Mouse (Mus musculus) brown adipose tissue, adult 24 weeks (tissue): Measurements from ENCODE around the gene Acvr2a. TPM values are rescaled to one million over a fixed set of nuclear protein-coding genes. Genes with fewer than 3 reads are reported as not detected.
"Not testable (repeated sequence)": the region's sequence is repeated elsewhere in the genome, so short reads cannot be mapped to it uniquely, and the experiment has no call there.

Experiments used
- H3K27ac ChIP-seq: fragments of 200-500 bp; replicated peaks from 2 replicates; pipeline ENCODE4 v1.5.1; 2012; ENCODE audit warnings: low read depth, mild to moderate bottlenecking, low read length
- H3K4me1 ChIP-seq: fragments of 200-500 bp; 2 replicates; pipeline ENCODE4 v1.6.1; 2012; ENCODE audit warnings: low read length, mixed read lengths; ENCODE audit not compliant: control insufficient read depth, insufficient read depth, insufficient read length
- H3K4me3 ChIP-seq: fragments of 200-500 bp; 2 replicates; pipeline ENCODE4 v1.5.1; 2012; ENCODE audit warnings: low read depth, mild to moderate bottlenecking, low read length, moderate library complexity; ENCODE audit not compliant: insufficient read depth
- polyA plus RNA-seq: library from polyadenylated mRNA; stranded (reverse); fragments of >200 nt; gene quantifications from 2 replicates; pipeline ENCODE4 v1.2.4, GENCODE M21; 2012; ENCODE audit not compliant: missing spikeins, insufficient read depth, insufficient read length

Acvr2a gene
- polyA plus RNA-seq, 1 experiment: 6.6 TPM

GRCm38 (mm10) chr2:48832305-48832704 lies 18.4 kb downstream of the Acvr2a start:
- peaks cover 10% of the 10 kb centered on the region for H3K4me1 ChIP-seq
- no peak overlapping the region for H3K27ac ChIP-seq
- H3K4me3 ChIP-seq: no peak overlapping the region

- peaks cover 10% of the 10 kb centered on the region for H3K4me1 ChIP-seq
- H3K27ac ChIP-seq: no peak overlapping the region; the same call in 1 of the 2 replicates
- no peak overlapping the region for H3K4me3 ChIP-seq
Observed at GRCm38 (mm10) chr2:48833884-48834450, 20.1 kb downstream of the Acvr2a start.

- peaks cover 5% of the 10 kb centered on the region; the same call in 1 of the 2 replicates for H3K4me1 ChIP-seq
- H3K27ac ChIP-seq: no peak overlapping the region
- H3K4me3 ChIP-seq: no peak overlapping the region
Observed at GRCm38 (mm10) chr2:48841611-48842470, 27.9 kb downstream of the Acvr2a start.

- no peak overlapping the region for H3K27ac ChIP-seq
- peaks cover 7% of the 10 kb centered on the region; the same call in 1 of the 2 replicates for H3K4me1 ChIP-seq
- no peak overlapping the region for H3K4me3 ChIP-seq
Observed at GRCm38 (mm10) chr2:48846689-48847398, 32.9 kb downstream of the Acvr2a start.

GRCm38 (mm10) chr2:48865596-48865995 lies 51.7 kb downstream of the Acvr2a start:
- not testable (repeated sequence) for H3K4me1 ChIP-seq, H3K27ac ChIP-seq, H3K4me3 ChIP-seq

- Histone ChIP-seq H3K27ac (no peak overlapping the region), H3K4me1 (peaks cover 4% of the 10 kb centered on the region), H3K4me3 (no peak overlapping the region)
Observed at GRCm38 (mm10) chr2:48868199-48868913, 54.4 kb downstream of the Acvr2a start.

GRCm38 (mm10) chr2:48885945-48886344 lies 72.0 kb downstream of the Acvr2a start:
- no peaks in the 10 kb centered on the region; the same call in 1 of the 2 replicates for H3K4me1 ChIP-seq
- H3K27ac ChIP-seq: no peak overlapping the region
- no peak overlapping the region for H3K4me3 ChIP-seq

GRCm38 (mm10) chr2:48895186-48895585 lies 81.3 kb downstream of the Acvr2a start:
- no peaks in the 10 kb centered on the region for H3K4me1 ChIP-seq
- no peak overlapping the region for H3K4me3 ChIP-seq
- no peak overlapping the region for H3K27ac ChIP-seq

- Histone ChIP-seq H3K4me1 (no peaks in the 10 kb centered on the region), H3K4me3 (no peak overlapping the region), H3K27ac (no peak overlapping the region)
Observed at GRCm38 (mm10) chr2:48908866-48909265, 95.0 kb downstream of the Acvr2a start.

GRCm38 (mm10) chr2:48914185-48914584 lies 100.3 kb downstream of the Acvr2a start:
- Histone ChIP-seq H3K4me1 (no peaks in the 10 kb centered on the region), H3K27ac (no peak overlapping the region), H3K4me3 (no peak overlapping the region)

- Histone ChIP-seq H3K27ac (no peak overlapping the region), H3K4me1 (no peaks in the 10 kb centered on the region)
Observed at GRCm38 (mm10) chr2:48915832-48916231, 101.9 kb downstream of the Acvr2a start.

GRCm38 (mm10) chr2:48935058-48935457 lies 121.1 kb downstream of the Acvr2a start:
- Histone ChIP-seq H3K4me1 (no peaks in the 10 kb centered on the region), H3K4me3 (no peak overlapping the region), H3K27ac (no peak overlapping the region)

More at GRCm38 (mm10) chr2:48915832-48916231, 101.9 kb downstream of the Acvr2a start:
- H3K4me3 ChIP-seq: no peak overlapping the region

- peak overlapping the region; percentile 11; the same call in 1 of the 2 replicates for H3K4me3 ChIP-seq
Observed at GRCm38 (mm10) chr2:48947761-48948160, 133.9 kb downstream of the Acvr2a start.

GRCm38 (mm10) chr2:48948841-48949584 lies 135.1 kb downstream of the Acvr2a start, which contains the start of gene Mbd5:
Mbd5 (plus strand) TSS chr2:48949508.
- peak within 1 kb of the TSS; percentile 84 for H3K27ac ChIP-seq
- peak within 1 kb of the TSS; percentile 92 for H3K4me3 ChIP-seq
- no peaks in the 10 kb centered on the region for H3K4me1 ChIP-seq

More at GRCm38 (mm10) chr2:48947761-48948160, 133.9 kb downstream of the Acvr2a start:
- Histone ChIP-seq H3K27ac (no peak overlapping the region), H3K4me1 (no peaks in the 10 kb centered on the region)
